Mouse (Mus musculus): ENCODE data around the gene Asap2.

DNA sequence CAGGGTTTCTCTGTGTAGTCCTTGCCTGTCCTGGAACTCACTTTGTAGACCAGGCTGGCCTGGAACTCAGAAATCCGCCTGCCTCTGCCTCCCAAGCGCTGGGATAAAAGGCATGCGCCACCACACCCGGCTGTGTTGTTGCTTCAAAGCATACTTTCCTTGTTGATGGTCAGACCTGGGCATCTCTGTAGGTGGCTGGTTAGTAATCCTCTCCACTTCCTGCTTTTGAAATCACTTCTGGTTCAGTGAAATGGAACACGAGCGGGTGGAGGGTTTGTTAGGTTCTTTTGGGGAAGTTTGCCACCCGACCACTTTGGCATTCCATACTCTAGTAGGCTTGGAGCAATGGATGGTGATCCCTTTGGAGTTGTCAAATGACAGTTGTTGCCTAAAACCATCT lies 243.5 kb downstream of the Asap2 start:
- TF ChIP-seq CTCF (IDR thresholded peaks at IDR 0.05 in 2 of 3, conservative IDR thresholded peaks at IDR 0.05 in 1 of 3; ENCODE audit: control insufficient read depth in 1 of 3, insufficient read depth in 1 of 3, low read depth in 2 of 3, low read length in 3 of 3, poor library complexity in 1 of 3, severe bottlenecking in 1 of 3) (no peak), TAL1 (IDR thresholded peaks at IDR 0.05; ENCODE audit: low read length) (no peak), UBTF (IDR thresholded peaks at IDR 0.05; ENCODE audit: borderline replicate concordance, insufficient read depth, low read depth, low read length) (no peak), MYB (IDR thresholded peaks at IDR 0.05; ENCODE audit: low read depth, low read length) (no peak), SMC3 (IDR thresholded peaks at IDR 0.05; ENCODE audit: low read depth, low read length) (no peak), MAX (IDR thresholded peaks at IDR 0.05; ENCODE audit: low read length) (no peak), MAZ (IDR thresholded peaks at IDR 0.05; ENCODE audit: low read depth, low read length) (no peak), ZC3H11A (IDR thresholded peaks at IDR 0.05; ENCODE audit: low read depth, low read length) (no peak)

Measured in MEL (cell line).